Mouse (Mus musculus) colon, adult 2 months (tissue): ENCODE data around the gene Defb30. TPM values are rescaled to one million over a fixed set of nuclear protein-coding genes. Genes with fewer than 3 reads are reported as not detected.

ENCODE experiments used
- polyA plus RNA-seq: library from polyadenylated mRNA; depleted of rRNA; stranded (reverse); fragments of >200 nt; gene quantifications from 2 replicates; pipeline ENCODE4 v1.2.3, GENCODE M21; 2012; rRNA removed

Defb30 gene
- not detected in 2 replicates for polyA plus RNA-seq

GRCm38 (mm10) chr14:63049910-63050370 is at the start of gene Defb30:
TSS of gene Defb30 (minus strand) at chr14:63049960.

GRCm38 (mm10) chr14:63046691-63047090 is 3.1 kb downstream of the Defb30 start, which contains the start of gene Defb42:
TSS of gene Defb42 (plus strand) at chr14:63046991.

DNA sequence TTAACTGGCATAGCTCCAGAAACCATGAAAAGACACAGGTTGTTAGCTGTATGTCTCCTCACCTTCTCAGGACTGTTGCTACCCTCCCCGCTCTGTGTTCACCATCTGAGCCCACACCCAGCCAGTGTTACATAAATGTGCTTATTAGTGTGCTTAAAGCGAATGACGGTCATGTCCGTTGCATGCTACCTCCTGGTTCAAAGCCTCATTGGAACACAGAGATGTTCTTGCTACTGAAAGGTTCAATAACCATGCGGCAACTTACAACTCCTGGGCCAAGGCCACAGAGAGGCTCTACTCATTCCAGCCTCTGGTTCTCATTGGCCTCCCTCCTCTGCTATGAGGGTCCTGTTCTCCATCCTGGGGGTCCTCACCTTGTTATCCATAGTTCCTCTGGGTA is 38.3 kb downstream of the Defb30 start, which contains the start of gene Defb43:
Gene Defb43 (plus strand): TSS at position 301 of the 400 bp plus-strand sequence.

GRCm38 (mm10) chr14:62997777-62998176 is 52.0 kb downstream of the Defb30 start, which contains the start of gene Defb47:
TSS of gene Defb47 (plus strand) at chr14:62998077.

DNA sequence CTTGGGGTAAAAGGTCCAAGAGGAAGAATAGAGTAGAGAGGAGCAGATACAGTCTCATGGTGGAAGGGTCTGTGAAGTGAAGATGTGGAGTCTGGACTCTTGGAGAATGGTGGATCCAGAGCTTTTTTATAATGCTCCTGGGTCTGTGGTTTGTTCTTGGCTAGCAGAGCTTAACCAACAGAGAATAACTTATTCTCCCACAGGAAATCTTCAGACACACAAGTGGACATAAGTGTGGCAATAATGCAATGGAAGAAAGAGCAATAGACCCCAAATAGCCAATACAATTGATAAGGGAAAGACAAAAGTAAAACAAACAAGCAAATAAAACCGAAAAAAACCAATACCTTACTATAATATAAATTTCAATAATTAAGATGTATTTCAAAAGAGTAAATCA is 65.3 kb downstream of the Defb30 start, which contains the start of gene Defb48:
Gene Defb48 (minus strand): TSS at position 101 of the 400 bp plus-strand sequence.

Other genes with a start within 250 kb of the Defb30 start
- gene Wdfy2, start 212.3 kb downstream of the Defb30 start, polyA plus RNA-seq: 2.7 and 3.4 TPM in 2 replicates
- gene Defb48, start 65.5 kb downstream of the Defb30 start, polyA plus RNA-seq: not detected in 2 replicates
- gene Defb47, start 51.9 kb downstream of the Defb30 start, polyA plus RNA-seq: not detected in 2 replicates
- gene Defb43, start 38.2 kb downstream of the Defb30 start, polyA plus RNA-seq: not detected in 2 replicates
- 0.36 TPM in 1 of 2 replicates, not detected in the other for gene Defb42, start 3.0 kb downstream of the Defb30 start, polyA plus RNA-seq